Comparison of ENCODE assay signal across 8 mouse cellular contexts in the genomic region with DNA sequence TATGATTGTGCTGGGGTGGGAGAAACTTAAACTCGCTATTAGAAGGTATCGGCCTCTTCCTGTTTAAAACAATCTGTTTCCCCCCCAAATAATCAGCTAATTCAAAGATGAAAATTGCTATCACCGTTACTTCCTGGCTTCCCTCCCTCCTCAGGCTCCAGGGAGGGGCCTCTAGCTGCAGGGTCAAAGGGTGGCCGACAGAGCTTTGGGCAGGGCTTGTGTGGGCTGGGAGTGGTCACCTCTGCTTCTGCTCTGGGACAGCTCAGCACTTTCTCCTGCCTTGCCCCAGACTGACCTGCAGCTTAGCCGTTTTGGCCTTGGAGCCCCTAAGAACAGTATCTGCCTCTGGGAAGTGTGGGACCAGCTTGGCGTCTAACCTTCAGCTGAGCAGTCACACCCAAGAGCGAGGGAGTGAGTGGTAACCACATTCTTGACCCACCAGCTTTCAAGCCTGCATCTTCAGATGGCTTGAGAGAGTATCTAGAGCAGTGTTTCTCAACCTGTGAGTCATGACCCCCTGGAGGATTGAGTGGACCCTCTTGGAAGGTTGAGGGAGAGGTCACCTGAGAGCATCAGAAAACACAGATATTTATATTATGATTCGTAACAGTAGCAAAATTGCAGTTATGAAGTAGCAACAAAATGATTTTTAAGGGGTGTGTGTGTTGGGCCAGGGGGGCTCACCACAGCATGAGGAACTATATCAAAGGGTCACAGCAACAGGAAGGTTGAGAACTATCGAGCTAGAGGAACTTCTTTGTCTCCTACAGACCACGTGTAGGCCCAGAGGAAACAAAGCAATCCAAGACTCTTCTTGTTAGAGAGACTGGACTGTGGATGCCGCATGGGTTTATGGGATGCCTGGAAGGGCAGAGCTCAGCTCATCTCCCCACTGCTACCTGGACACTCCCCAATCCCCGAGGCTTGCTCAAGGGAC. TPM values are rescaled to one million over a fixed set of nuclear protein-coding genes. Genes with fewer than 3 reads are reported as not detected.
DNase-seq lines count a peak whose midpoint lies in the region; ATAC-seq lines count a peak whose summit lies in the region.

No protein-coding gene starts in this region.

- peak; percentile 19 for DNase-seq in gastrocnemius, postnatal 25 days
- DNase-seq in gastrocnemius, postnatal 10 days, result no peak
- peak; percentile 62 to 65 for DNase-seq in kidney, postnatal 36 days
- no peak for DNase-seq in urinary bladder, postnatal 4 days (ENCODE audit: low spot score in 2 of 2)
- DNase-seq in left cerebral cortex, adult 11 months (ENCODE audit: low spot score), result no peak

- ATAC-seq in granulocyte monocyte progenitor cell, adult 5-6 weeks (replicated peaks; ENCODE audit: poor library complexity, severe bottlenecking), result peak; percentile 69
- ATAC-seq in monocyte, adult 5-6 weeks (replicated peaks; ENCODE audit: insufficient number of reproducible peaks, low FRiP score, low TSS enrichment, poor library complexity, severe bottlenecking), result peak; percentile 96
- ATAC-seq in cerebellum, adult (ENCODE audit: insufficient number of reproducible peaks, low FRiP score, low TSS enrichment), result no peak

RNA-seq across cellular contexts. Expression of gene Elk3, which starts 15.1 kb away (rescaled TPM):
- 10 to 100 TPM; 13.5 to 16.6 TPM for total RNA-seq in gastrocnemius, postnatal 25 days (2021)
- total RNA-seq in gastrocnemius, postnatal 10 days (2021), result 10 to 100 TPM; 41.9 to 46.7 TPM
- 32.0 and 34.6 TPM in 2 replicates for total RNA-seq in granulocyte monocyte progenitor cell, adult 5-6 weeks (2014; fragmentation: Nextera tagmentation)
- total RNA-seq in granulocyte monocyte progenitor cell, adult 5-6 weeks (2017), result 16.3 and 19.0 TPM in 2 replicates
- total RNA-seq in monocyte, adult 5-6 weeks (2017), result 46.4 to 62.2 TPM (median 61.7 TPM) in 3 replicates

Comparison
In these comparisons a context has a peak if more than half of its experiments do, and no peak if none do; other contexts are left out.
1. DNase-seq: peak in gastrocnemius, postnatal 25 days (single experiment) and kidney, postnatal 36 days (2 of 2); none in gastrocnemius, postnatal 10 days (single experiment), urinary bladder, postnatal 4 days (0 of 2) and left cerebral cortex, adult 11 months (single experiment).